Comparison of ENCODE assay signal across 30 mouse cellular contexts in genomic region chr19:57237534-57237933, GRCm38 (mm10).
DNase-seq lines count a peak whose midpoint lies in the region; ATAC-seq and TF ChIP-seq lines count a peak whose summit lies in the region.
"Had no signal": no experiment of that assay in that cellular context is flagged by ENCODE, and none has a peak within 500 bp of the region (broad histone marks: within the 10 kb centered on the region; RNA-seq: fewer than 3 reads in every experiment).

No protein-coding gene starts in this region.

- no peak overlapping the region; the same call in 1 of the 2 replicates for H3K27ac ChIP-seq in cerebellum, adult 2 months (ENCODE audit: insufficient read depth, low read length)
- H3K27ac ChIP-seq in forebrain, postnatal 0 days (ENCODE audit: low read depth, low read length), result peak overlapping the region; percentile 69; the same call in 1 of the 2 replicates
- no peak overlapping the region for H3K27ac ChIP-seq in forebrain, embryonic 13.5 days
- H3K27ac ChIP-seq: embryonic facial prominence, embryonic 12.5 days; heart, embryonic 10.5 days; heart, embryonic 15.5 days; hindbrain, embryonic 12.5 days; hindbrain, postnatal 0 days; liver, embryonic 14.5 days; neural tube, embryonic 12.5 days had no signal

- peak overlapping the region; percentile 74 for H3K4me3 ChIP-seq in cerebellum, adult 2 months (replicated peaks; ENCODE audit: insufficient read depth, low read depth, low read length)
- no peak overlapping the region for H3K4me3 ChIP-seq in forebrain, postnatal 0 days (ENCODE audit: low read depth, low read length)
- H3K4me3 ChIP-seq in forebrain, embryonic 13.5 days, result no peak overlapping the region
- H3K4me3 ChIP-seq in myocyte, result peak overlapping the region; percentile 25
- H3K4me3 ChIP-seq: embryonic facial prominence, embryonic 12.5 days; heart, embryonic 10.5 days; heart, embryonic 15.5 days; hindbrain, embryonic 12.5 days; neural tube, embryonic 12.5 days had no signal

- DNase-seq in cerebellum, adult 2 months, result no peak
- DNase-seq in cerebellum, postnatal 10 days, result no peak
- DNase-seq in forebrain, postnatal 0 days, result peak; percentile 78
- DNase-seq in right cerebral cortex, adult 18-20 months, result peak; percentile 33
- no peak for DNase-seq in right cerebral cortex, postnatal 14 days
- DNase-seq in spleen, postnatal 14 days (ENCODE audit: low spot score in 2 of 2), result no peak
- DNase-seq: adrenal gland, adult 8-10 months; cerebellum, adult 11-12 months; cerebellum, postnatal 14 days; gastrocnemius, postnatal 10 days; heart, postnatal 36 days; kidney, adult 8-10 months; kidney, postnatal 10 days; layer of hippocampus, postnatal 36 days; liver; lung, adult 2 months; lung, postnatal 10 days; thymus, adult 18-20 months; thymus, postnatal 25 days had no signal

- no peaks in the 10 kb centered on the region for H3K36me3 ChIP-seq in forebrain, postnatal 0 days (ENCODE audit: insufficient read depth)
- H3K36me3 ChIP-seq in forebrain, embryonic 13.5 days (ENCODE audit: poor library complexity, severe bottlenecking), result no peaks in the 10 kb centered on the region
- H3K36me3 ChIP-seq in myocyte (ENCODE audit: control insufficient read depth, insufficient read depth), result no peaks in the 10 kb centered on the region
- H3K36me3 ChIP-seq: embryonic facial prominence, embryonic 12.5 days; heart, embryonic 10.5 days; heart, embryonic 15.5 days; hindbrain, embryonic 12.5 days; neural tube, embryonic 12.5 days had no signal

- ATAC-seq in forebrain, postnatal 0 days, result 0 out of 2 replicates have a peak, but pooled peaks have one; percentile 10
- ATAC-seq in forebrain, embryonic 13.5 days, result no peak
- ATAC-seq: intestine, embryonic 16.5 days had no signal

- no peak for TF ChIP-seq POLR2A in cerebellum, adult 2 months (IDR thresholded peaks at IDR 0.05; ENCODE audit: borderline replicate concordance, insufficient read depth, low read length)
- no peak for TF ChIP-seq POLR2A in myocyte (IDR thresholded peaks at IDR 0.05; ENCODE audit: insufficient read length, low read depth)

- WGBS in cerebellum, adult 2 months, result 36% methylated on average over 6 of the region's 6 CpGs
- WGBS in forebrain, postnatal 0 days, result 34% methylated on average over 6 of the region's 6 CpGs
- 69% methylated on average over 6 of the region's 6 CpGs for WGBS in forebrain, embryonic 13.5 days

- TF ChIP-seq CTCF in cerebellum, adult 2 months (IDR thresholded peaks at IDR 0.05; ENCODE audit: borderline replicate concordance, insufficient read depth, low read depth, low read length), result no peak
- TF ChIP-seq CTCF in forebrain, postnatal 0 days (IDR thresholded peaks at IDR 0.05; ENCODE audit: low read depth), result no peak

- H3K27me3 ChIP-seq in cerebellum, adult 2 months (ENCODE audit: control insufficient read depth, insufficient read depth, low read length), result no peaks in the 10 kb centered on the region
- H3K27me3 ChIP-seq in forebrain, postnatal 0 days (ENCODE audit: insufficient read depth, low read length), result no peaks in the 10 kb centered on the region
- H3K27me3 ChIP-seq in forebrain, embryonic 13.5 days, result no peaks in the 10 kb centered on the region
- H3K27me3 ChIP-seq in myocyte (ENCODE audit: control insufficient read depth, insufficient read depth, insufficient read length), result no peaks in the 10 kb centered on the region
- H3K27me3 ChIP-seq: CH12.LX; embryonic facial prominence, embryonic 12.5 days; heart, embryonic 15.5 days; hindbrain, embryonic 12.5 days; neural tube, embryonic 12.5 days had no signal

- no peaks in the 10 kb centered on the region for H3K79me2 ChIP-seq in myocyte (ENCODE audit: control insufficient read depth, insufficient read depth)

- no peaks in the 10 kb centered on the region for H3K9me3 ChIP-seq in forebrain, postnatal 0 days (ENCODE audit: low read length)
- no peaks in the 10 kb centered on the region for H3K9me3 ChIP-seq in forebrain, embryonic 13.5 days (replicated peaks)
- H3K9me3 ChIP-seq: embryonic facial prominence, embryonic 12.5 days; heart, embryonic 10.5 days; heart, embryonic 15.5 days; hindbrain, embryonic 12.5 days; neural tube, embryonic 12.5 days had no signal

- H3K4me2 ChIP-seq in forebrain, postnatal 0 days (ENCODE audit: low read depth), result peak overlapping the region; percentile 15; the same call in 1 of the 2 replicates
- H3K4me2 ChIP-seq in forebrain, embryonic 13.5 days, result no peak overlapping the region
- H3K4me2 ChIP-seq in myocyte (ENCODE audit: low read depth), result peak overlapping the region; percentile 25
- H3K4me2 ChIP-seq: embryonic facial prominence, embryonic 12.5 days; heart, embryonic 15.5 days; hindbrain, embryonic 12.5 days; neural tube, embryonic 12.5 days had no signal

- H3ac ChIP-seq in myocyte (ENCODE audit: control insufficient read depth, insufficient read length), result no peak overlapping the region

- H3K4me1 ChIP-seq in cerebellum, adult 2 months (ENCODE audit: control insufficient read depth, insufficient read depth, low read length), result peaks cover 36% of the 10 kb centered on the region
- peaks cover 6% of the 10 kb centered on the region; the same call in 1 of the 2 replicates for H3K4me1 ChIP-seq in forebrain, postnatal 0 days (ENCODE audit: insufficient read depth)
- H3K4me1 ChIP-seq in forebrain, embryonic 13.5 days, result peaks cover 13% of the 10 kb centered on the region
- H3K4me1 ChIP-seq: hindbrain, embryonic 12.5 days had no signal

- no peak overlapping the region for H3K9ac ChIP-seq in forebrain, postnatal 0 days
- no peak overlapping the region for H3K9ac ChIP-seq in forebrain, embryonic 13.5 days
- H3K9ac ChIP-seq: embryonic facial prominence, embryonic 12.5 days; heart, embryonic 15.5 days; hindbrain, embryonic 12.5 days; liver, embryonic 14.5 days; neural tube, embryonic 12.5 days had no signal

TF ChIP-seq in myocyte, 11 proteins besides CTCF, POLR2A, EP300 and RAD21:
- TF ChIP-seq USF1 (IDR thresholded peaks at IDR 0.05; ENCODE audit: low read depth), result no peak
- TF ChIP-seq MYOD1 (IDR thresholded peaks at IDR 0.05; ENCODE audit: control insufficient read depth in 1 of 3, insufficient read length in 2 of 3, low read depth in 2 of 3), result no peak
- TF ChIP-seq E2F4 (IDR thresholded peaks at IDR 0.05; ENCODE audit: insufficient read depth), result no peak
- TF ChIP-seq SRF (IDR thresholded peaks at IDR 0.05; ENCODE audit: control insufficient read depth, insufficient read length, low read depth), result no peak
- TF ChIP-seq MAX (IDR thresholded peaks at IDR 0.05; ENCODE audit: low read depth), result no peak
- no peak for TF ChIP-seq REST (IDR thresholded peaks at IDR 0.05; ENCODE audit: insufficient read depth, insufficient read length)
- TF ChIP-seq TCF3 (IDR thresholded peaks at IDR 0.05; ENCODE audit: insufficient read length, low read depth), result no peak
- no peak for TF ChIP-seq TCF12 (IDR thresholded peaks at IDR 0.05; ENCODE audit: insufficient read depth, poor library complexity, severe bottlenecking)
- no peak for TF ChIP-seq POLR2AphosphoS2 (IDR thresholded peaks at IDR 0.05; ENCODE audit: insufficient read length, low read depth)
- no peak for TF ChIP-seq MYOG (IDR thresholded peaks at IDR 0.05; ENCODE audit: control insufficient read depth in 1 of 3, insufficient read depth in 1 of 3, insufficient read length in 2 of 3, low read depth in 2 of 3)
- no peak for TF ChIP-seq CEBPB (IDR thresholded peaks at IDR 0.05; ENCODE audit: insufficient read depth, poor library complexity, severe bottlenecking)

Comparison
In these comparisons a context has a peak if more than half of its experiments do, and no peak if none do; other contexts are left out.
1. DNase-seq: peak in forebrain, postnatal 0 days (single experiment) and right cerebral cortex, adult 18-20 months (single experiment); none in cerebellum, adult 2 months (0 of 2), cerebellum, postnatal 10 days (0 of 2), right cerebral cortex, postnatal 14 days (single experiment) and spleen, postnatal 14 days (0 of 2).
2. H3K4me3 ChIP-seq: peak in cerebellum, adult 2 months (single experiment) and myocyte (single experiment); none in forebrain, postnatal 0 days (single experiment) and forebrain, embryonic 13.5 days (single experiment).